Mouse (Mus musculus) neutrophil, adult 5-6 weeks (primary cell): ENCODE data around the gene Nlrc5. TPM values are rescaled to one million over a fixed set of nuclear protein-coding genes. Genes with fewer than 3 reads are reported as not detected.
"Not testable (repeated sequence)": the region's sequence is repeated elsewhere in the genome, so short reads cannot be mapped to it uniquely, and the experiment has no call there.

Experiments used
- ATAC-seq: fragments of 151-379, 151-347 bp; 2 replicates; pipeline ENCODE4 v1.8.0; 2017; ENCODE audit warnings: mild to moderate bottlenecking, moderate TSS enrichment; ENCODE audit not compliant: insufficient number of reproducible peaks, poor library complexity, low FRiP score, severe bottlenecking; ENCODE audit errors: extremely low read depth
- total RNA-seq: library from RNA; stranded (forward); fragments of 200-1000 nt; gene quantifications from 2 replicates; pipeline ENCODE4 v1.2.3, GENCODE M21; 2017

The Nlrc5 gene
- 64.4 and 66.7 TPM in 2 replicates for total RNA-seq

GRCm38 (mm10) chr8:94433981-94434466 lies at the start of gene Nlrc5:
Gene Nlrc5 (plus strand): TSS chr8:94434356.
- ATAC-seq: peak; percentile 88

DNA sequence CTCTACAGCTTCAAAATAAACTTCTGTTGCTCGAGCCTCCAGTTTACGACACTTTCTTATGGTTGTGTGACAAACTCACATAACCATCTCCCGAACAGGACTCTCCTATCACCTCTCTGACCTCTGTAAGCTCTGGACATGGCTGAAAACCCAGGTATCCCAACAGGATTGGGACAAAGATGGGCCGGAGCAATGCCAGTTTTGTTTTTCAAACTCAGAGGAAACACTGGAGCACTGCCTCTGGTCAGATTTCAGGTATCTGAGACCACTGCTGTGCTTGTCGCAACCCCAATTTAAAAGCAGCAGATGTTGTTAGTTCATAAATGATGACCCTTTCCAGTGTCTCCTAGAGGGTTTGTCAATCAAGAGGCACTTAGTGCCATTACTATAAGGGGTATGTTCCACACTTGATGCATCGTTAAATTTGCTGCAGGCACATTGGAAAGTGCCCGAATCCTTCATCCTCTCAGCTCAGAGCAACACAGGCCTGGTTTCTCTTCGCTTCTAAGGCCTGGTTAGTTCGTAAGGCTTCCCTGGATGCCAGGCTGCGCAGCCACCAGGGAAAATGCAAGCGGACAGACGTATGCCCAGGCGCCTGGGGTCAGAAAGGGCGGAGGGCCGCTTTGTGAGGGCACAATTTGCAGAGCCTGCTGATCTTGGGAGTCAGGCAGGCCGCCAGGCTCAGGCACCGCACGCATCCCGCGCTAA lies 48.5 kb upstream of the Nlrc5 start:
- ATAC-seq: no peak

DNA sequence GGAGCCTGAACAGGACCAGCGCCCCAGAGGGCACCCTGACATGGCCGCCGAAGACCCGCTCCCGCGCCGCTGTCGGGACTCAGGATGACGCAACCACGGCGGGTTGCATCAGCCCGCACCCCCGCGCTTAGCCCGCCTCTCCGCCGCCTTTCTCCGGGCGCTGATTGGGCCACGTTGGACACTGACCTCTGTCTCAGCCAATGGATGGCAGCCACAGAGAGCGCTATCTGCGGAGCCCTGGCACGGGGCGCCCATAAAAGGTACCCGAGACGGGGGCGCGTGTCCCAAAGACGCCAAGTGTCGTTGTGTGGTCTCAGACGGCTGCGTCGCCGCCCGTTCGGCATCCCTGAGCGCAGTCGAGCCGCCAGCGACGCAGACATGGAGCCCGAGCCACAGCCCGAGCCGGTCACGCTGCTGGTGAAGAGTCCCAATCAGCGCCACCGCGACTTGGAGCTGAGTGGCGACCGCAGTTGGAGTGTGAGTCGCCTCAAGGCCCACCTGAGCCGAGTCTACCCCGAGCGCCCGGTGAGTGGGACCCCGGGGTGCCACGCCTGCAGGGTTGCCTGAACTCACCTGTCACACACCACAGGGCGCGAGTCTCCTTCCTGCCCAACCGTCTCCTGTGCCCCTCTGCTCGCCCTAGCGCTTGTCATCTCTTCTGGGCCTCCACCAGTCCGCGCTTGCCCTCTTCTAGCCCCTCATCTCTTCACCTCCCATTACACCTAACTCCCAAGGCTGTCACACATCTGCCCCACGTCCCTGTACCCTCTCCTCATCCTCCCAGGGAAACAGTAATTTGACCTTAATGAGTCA lies 47.7 kb upstream of the Nlrc5 start, which contains the start of gene Herpud1:
Gene Herpud1 (plus strand): TSS at position 225 of the 813 bp plus-strand sequence.
- ATAC-seq: peak; percentile 91

DNA sequence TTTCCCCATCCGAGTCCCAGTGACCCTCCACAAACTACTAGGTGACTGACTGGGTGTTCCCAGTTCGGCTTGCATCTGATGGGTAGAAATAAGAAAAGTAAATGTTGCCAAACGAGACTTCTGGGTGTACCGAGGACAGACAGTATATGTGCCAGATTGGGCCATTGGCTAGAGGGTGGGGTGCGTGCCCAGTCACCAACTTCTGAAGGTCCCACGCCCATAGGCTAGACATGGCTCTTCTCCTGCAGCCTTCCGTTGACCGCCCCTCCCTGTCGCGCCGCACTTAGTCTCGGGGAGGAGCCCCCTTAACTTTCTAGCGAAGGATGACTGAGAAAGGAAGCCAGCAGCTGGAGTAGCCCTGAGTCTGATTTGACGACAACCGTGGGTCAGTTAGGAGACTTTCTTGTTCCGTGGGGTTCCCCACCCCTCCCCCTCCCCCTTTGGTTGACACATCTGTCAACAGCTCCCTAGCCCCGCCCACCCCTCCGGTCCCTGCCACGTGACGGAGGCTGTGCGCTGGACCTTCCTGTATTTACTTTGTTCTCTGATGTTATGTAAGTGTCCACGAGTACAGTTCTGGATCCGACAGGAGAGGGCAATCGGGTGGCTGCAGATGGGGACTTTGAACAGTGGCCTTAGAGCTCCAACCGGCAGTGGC lies 47.0 kb upstream of the Nlrc5 start:
- peak; percentile 55 for ATAC-seq

DNA sequence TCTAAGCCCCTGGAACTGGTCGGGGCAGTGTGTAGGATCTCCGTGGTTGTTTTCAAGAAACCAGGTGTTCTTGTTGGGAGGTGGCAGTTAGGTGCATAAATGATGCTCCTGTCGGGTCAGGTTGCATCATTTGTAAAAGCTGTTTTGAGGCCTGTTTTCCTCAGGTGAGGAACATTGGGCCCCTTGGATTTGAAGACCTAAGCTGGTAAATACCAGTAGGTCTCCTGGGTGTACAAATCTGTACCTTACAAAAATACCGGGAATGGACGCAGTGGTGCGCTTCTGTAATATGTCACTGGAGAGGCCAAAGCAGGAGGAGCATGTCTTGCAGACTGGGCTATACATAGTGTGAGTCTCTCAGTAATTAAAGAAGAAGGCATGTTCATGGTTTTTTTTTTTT lies 46.4 kb upstream of the Nlrc5 start:
- no peak for ATAC-seq

DNA sequence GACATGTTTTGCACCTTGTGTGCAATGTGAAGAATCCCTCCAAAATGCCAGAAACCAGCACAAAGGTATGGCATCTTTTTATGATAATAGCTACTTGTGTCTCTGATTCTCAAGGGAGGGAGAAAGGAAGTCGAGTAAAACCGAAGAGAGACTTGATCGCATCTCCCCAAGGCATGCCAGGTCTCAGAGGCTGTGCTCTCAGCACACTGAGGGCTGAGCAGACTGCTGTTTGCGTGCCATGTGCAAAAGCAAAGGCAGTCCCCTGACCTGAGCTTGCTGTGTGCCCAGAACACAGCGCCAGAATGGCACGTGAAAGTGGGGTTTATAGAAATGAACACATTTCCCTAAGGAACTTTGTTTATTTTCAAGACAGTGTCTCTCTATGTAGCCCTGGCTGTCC lies 44.6 kb upstream of the Nlrc5 start:
- ATAC-seq: no peak

DNA sequence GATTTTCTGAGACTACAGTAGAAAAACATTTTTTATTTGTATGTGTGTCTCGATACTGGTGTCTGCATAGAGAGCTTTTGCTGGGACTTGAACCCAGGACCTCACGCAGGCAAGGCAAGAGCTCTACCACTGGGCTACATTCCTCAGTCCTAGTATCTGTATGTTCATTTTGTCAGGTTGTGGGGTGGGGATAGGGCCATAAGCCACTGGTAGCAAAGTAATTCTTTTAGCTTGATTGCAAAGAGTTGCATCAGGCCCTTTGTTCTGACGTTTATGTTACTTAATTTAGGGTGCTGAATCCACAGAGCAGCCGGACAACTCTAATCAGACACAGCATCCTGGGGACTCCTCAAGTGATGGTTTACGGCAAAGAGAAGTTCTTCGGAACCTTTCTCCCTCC lies 43.7 kb upstream of the Nlrc5 start:
- ATAC-seq: no peak

GRCm38 (mm10) chr8:94390910-94391309 lies 43.2 kb upstream of the Nlrc5 start:
- no peak for ATAC-seq

DNA sequence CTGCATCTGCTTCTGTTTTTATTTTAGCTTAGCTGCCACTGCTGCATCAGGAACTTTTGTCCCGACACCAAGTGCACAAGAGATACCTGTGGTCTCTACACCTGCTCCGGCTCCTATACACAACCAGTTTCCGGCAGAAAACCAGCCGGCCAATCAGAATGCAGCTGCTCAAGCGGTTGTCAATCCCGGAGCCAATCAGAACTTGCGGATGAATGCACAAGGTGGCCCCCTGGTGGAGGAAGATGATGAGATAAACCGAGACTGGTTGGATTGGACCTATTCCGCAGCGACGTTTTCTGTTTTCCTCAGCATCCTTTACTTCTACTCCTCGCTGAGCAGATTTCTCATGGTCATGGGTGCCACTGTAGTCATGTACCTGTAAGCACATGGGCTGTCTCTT lies 42.0 kb upstream of the Nlrc5 start:
- ATAC-seq: no peak

- ATAC-seq: no peak
Measured at GRCm38 (mm10) chr8:94392648-94393047, 41.5 kb upstream of the Nlrc5 start.

DNA sequence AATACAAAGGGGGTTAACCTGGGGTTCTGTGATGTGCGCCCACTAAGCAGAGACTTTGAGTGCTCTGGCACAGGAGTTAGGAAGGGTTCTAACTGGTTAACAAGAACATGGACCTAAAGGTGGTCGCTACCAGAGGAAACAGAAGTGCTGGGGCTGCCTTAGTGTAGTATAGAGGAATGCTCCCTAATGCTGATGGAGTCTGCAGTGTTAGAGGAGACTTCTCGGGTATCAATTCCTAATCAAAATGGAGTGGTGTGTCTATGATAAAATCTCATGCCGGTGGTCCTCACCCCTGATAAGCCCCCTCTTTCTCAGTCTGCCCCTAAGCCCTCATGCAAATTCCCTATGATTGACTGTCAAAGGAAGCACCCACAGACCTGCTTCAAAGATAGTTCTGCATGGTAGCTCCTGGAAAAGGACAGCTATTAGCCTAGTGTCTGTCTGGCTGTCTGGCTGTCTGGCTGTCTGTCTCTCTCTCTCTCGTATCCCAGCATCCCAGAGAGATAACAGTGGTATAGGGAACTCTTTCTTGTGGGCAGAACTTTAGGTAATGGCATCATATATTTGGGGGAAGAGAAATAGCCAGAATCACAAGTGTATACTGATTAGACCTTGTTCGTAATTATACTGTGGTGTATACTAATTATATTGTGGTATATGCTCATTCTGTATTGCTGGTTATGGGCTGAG lies 38.2 kb upstream of the Nlrc5 start:
- ATAC-seq: no peak

DNA sequence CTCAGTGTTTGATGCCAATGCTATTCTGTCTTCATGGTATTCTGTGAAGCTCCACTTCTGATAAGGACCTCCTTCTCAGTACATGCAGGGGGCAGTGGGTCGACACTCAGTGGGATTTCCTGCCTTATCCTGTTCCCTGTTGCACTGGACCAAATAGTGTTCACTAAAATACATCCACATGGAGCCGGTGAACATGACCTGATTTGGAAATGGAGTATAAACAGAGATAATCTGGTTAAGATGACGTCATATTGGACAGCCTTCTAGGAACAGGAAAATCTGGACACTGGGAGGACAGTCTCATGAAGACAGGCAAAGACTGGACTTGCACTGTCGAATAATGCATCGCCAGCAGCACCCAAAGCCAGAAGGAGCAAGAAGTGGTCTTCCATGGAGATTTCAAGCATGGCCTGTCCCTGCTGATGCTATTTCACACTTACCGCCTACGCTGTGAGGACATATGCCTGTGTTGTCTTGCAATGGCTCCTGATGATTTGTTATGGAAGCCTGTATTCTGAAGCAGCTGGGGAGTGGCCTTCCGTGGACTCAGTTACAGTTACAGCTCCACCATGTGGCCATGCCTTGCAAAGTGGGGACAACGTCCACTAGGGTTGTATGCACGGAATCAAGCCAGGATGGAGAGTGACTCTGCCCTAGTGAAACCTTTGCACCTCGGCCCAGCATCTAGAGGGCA lies 37.0 kb upstream of the Nlrc5 start:
- ATAC-seq: peak; percentile 71

DNA sequence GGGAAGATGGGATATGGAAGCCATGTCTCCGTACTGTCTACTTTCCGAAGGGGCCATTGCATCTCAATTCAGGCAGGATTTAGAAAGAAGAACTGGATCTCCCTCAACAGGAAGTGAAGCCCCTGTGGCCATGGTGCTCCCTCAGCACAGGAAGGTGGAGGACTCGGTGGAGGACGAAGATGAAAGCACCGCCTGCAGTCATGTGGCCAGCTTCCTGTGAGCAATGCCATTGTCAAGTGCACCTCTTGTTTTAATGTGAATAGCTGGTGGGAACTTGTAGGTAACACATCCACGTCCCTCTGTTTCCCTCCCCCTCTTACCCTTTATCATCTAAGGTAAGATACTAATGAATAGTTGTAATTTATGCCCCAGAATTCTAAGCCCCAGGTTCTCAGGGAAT lies 35.6 kb upstream of the Nlrc5 start:
- ATAC-seq: no peak

DNA sequence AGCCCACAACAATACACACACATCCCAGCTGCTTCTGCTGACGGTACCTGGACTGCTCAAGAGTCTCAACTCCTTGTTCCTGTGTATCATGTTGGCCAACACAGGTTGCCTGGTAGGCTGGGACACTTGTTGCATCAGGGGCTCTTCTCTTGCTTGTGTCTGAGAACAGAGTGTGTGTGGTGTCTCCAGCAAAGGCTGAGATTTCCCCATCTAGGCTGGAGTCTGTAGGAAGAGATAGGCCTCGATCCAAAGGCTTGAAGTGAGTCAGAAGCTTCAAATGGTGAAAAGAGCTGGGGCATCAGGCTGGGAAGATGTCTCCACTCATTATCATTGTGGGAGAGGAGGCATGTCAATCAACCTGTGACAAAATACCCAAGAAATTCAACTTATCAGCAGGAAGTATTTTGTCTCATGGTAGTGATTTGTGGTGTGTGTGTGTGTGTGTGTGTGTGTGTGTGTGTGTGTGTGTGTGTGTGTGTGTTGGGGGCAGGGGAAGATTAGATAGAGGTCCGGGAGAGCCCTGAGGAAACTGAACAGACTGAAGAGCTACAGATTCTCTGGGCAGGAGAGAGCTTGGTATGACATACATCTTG lies 34.7 kb upstream of the Nlrc5 start:
- ATAC-seq: no peak

DNA sequence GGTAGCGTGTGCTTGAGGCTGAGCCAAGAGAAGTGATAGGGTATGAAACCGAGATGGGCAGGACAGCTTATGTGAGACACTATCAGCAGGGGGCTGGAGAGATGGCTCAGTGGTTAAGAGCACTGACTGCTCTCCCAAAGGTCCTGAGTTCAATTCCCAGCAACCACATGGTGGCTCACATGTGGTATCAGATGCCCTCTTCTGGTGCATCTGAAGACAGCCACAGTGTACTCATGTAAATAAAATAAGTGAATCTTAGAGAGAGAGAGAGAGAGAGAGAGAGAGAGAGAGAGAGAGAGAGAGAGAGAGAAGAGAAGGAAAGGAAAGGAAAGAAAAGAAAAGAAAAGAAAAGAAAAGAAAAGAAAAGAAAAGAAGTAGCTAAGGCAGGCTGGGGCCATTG lies 34.2 kb upstream of the Nlrc5 start:
- not testable (repeated sequence) for ATAC-seq

DNA sequence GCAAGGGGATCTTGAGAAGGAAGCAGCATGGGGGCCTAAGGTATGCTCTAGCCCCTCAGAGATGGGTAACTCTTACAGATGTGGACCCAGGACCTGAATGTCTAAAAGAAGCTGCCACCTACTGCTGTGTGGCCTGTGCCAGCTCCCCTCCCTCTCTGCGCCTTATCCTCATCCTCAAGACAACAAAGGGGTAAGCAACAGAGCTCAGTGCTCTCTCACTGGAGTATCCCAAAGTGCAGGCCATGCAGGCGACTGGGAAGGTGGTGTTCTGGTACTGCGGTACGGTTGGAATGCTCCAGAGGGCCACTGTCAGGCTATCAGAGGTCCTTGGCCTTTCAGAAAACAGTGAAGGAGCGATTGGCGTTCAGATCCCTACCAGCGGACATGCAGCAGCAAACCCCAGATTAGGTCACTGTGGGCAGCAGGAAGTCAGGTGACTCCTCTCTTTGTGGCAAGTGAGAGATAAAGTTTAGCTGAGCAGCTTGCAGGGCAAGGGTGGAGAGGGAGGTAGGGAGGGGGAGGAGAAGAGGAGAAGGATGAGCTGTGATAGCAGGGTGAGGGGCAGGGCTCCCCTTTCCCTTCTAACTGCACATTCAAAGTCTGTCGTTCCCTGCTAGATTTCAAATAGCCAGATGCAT lies 25.6 kb upstream of the Nlrc5 start:
- ATAC-seq: 0 out of 2 replicates have a peak, but pooled peaks have one; percentile 20

DNA sequence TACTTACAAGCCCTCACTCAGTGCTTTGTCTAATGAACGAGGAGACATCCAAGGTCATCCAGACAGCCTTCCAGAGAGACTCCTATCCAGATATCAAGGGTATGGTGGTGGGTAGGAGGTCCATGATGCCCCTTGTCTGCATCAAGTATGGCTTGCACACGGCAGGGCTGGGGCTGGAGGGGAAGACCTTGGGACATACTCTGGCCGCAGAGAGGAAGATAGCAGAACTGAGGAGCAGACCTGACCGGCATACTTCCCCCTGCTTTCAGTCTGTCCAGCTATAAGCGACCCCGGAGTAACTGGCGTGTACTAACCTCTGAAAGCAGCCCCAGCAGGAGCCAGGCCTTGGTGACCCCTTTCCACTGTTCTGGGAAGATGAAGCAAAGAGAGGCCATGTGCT lies 24.6 kb upstream of the Nlrc5 start:
- 0 out of 2 replicates have a peak, but pooled peaks have one; percentile 25 for ATAC-seq

GRCm38 (mm10) chr8:94412518-94412917 lies 21.6 kb upstream of the Nlrc5 start:
- ATAC-seq: no peak
